Mouse (Mus musculus) natural killer cell, adult 2 months (primary cell): ENCODE data around the gene Adcy2.

Experiments used
- DNase-seq, 2 experiments: peaks; one replicate each; pipeline ENCODE4 v3.0.0; 2022; ENCODE audit warnings: low spot score in 2 of 2

Gene Adcy2

DNA sequence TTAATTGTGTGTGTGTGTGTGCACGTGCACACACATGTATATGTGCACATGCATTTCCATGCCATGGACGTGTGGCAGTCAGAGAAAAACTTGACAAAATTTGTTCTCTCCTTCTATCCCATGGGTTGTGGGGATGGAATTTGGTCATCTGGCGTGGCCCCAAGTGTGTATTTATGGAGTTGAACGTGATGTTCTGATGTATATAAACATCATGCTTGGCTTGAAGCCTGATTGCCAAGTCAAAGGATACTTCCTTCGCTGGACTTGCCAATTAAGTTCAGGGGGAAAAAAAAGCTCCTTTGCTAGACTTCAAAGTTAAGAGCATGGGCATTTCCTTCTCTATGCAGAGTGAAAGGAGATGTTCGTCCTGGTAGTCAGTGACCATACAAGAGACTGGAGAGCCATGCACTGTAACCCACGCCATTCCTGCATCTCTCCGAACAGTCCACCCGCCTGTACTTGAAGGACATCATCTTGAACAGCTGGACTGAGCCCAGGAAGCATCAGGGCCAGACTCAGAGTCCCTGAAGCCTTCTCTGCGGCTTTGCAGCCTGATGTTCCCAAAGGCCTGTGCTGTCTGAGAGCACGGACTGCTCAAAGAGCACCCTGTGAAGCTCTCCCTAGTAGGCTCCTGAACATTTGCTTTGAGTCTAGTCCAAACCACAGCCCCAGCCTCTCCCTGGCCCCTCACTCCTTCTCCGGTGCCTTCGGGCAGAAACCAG, 178.3 kb downstream of the Adcy2 start:
- DNase-seq = no peak

- no peak for DNase-seq
Measured at GRCm38 (mm10) chr13:68815704-68816477, 183.4 kb downstream of the Adcy2 start.

DNA sequence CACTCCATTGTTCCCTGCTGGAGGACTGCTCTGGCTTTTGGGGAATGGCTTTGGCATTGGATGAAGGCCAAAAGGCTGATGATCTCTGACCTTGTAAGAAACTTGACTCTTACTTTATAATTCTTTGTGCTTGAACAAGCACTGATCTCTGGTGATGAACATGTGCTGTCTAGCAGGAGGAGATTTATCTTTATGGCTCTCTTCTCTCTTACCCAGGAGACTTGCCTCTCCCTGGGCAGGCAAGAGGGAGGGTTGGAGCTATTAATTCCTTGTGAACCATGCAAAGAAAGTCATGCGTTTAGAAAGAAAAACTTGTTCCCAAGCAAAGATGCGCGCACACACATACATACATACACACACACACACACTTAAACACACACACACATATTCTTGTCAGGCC, 188.2 kb downstream of the Adcy2 start:
- DNase-seq = no peak

- no peak for DNase-seq
Measured at GRCm38 (mm10) chr13:68799777-68800176, 199.6 kb downstream of the Adcy2 start.

- no peak for DNase-seq
Measured at GRCm38 (mm10) chr13:68793286-68793685, 206.1 kb downstream of the Adcy2 start.

DNA sequence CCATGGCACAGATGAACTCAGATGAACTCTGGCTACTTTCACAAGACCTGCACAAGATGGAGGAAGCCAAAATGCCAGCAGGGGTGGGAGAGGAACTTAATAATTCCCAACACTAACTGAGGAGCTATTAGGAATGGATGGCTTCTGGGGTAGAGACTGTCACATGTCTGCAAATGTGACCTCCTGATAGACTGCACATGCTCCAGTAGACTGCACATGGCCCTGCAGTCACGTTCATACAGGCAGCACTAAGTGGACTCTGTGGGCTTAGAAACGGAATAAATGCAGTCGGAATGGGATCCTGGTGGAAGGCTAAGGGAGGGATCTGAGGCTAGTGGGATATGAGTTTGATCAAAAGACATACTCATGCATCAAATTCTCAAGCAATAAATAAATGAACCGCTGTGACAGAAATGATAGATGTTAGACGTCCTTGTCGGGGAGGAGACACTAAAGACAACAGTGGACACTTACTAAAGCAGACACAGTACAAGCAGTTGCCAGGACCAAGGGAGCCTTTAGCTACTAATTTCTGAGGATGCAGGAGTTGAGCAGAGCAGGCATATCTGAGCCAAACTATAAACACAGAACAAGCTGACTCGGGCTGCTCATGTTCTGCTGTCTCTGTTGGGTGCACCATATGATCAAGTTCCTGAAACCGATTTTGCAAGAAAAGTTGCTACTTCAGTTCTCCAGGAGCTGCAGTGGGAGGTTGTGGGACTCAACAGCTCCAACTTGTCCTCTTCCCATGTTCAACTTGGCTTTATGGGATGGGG, 211.9 kb downstream of the Adcy2 start:
- no peak for DNase-seq

- DNase-seq = no peak
Measured at GRCm38 (mm10) chr13:68783096-68783495, 216.2 kb downstream of the Adcy2 start.

DNA sequence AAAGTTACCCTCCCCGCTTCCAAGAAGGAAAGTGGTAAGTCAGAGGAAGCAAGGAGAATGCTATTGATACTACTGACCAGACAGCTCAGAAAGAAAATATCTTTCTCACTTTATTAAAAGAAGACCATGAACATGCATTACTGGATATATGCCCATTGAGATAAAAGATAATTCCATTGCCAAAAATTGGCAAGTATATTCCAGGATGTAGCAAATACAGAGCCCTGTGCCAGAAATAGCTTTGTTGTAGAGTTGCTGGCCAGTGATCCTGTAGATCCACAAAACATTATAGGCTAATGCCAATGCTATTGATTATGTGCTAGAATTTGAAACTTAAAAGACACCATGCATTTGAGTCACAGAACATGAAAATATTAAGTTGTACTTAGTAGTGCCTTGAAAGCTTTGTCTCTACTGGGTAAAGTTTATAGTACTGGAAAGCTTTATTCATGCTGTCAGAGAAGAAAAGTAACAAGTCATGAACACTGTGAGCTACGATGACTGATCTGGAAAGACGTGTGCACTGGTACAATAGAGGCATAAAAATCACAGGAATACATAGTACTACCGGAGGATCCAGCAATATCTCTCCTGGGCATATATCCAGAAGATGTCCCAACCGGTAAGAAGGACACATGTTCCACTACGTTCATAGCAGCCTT, 221.2 kb downstream of the Adcy2 start:
- DNase-seq = no peak

DNA sequence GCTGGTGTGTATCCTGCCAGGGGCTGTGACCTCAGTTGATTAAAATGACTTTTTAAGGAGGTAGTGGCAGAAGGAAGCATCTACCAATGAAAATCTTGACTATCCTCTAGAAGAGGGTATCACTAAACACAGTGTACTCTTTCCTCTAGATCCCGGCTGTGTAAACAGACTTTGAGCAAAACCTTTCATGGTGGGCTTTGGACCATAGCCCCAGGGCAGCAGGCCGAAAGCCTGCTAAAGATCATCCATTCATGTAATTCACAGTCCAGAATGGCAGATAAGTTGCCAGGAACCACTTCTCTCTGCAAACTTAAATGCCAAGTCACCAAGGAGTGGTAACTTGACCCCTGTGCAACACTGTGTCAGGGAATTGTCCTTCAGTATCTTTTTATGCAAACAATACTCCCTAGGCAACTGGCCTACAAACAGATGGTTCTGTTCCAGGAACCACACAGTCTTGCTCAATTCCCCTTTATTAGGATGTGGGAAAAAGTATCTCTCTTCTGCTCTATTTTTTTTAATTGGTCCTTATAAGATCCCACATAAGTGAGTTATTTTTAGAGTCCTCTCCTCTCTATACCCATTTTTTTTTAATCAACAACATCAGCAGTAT, 225.6 kb downstream of the Adcy2 start:
- no peak for DNase-seq

- DNase-seq = no peak
Measured at GRCm38 (mm10) chr13:68768588-68768987, 230.8 kb downstream of the Adcy2 start.

DNA sequence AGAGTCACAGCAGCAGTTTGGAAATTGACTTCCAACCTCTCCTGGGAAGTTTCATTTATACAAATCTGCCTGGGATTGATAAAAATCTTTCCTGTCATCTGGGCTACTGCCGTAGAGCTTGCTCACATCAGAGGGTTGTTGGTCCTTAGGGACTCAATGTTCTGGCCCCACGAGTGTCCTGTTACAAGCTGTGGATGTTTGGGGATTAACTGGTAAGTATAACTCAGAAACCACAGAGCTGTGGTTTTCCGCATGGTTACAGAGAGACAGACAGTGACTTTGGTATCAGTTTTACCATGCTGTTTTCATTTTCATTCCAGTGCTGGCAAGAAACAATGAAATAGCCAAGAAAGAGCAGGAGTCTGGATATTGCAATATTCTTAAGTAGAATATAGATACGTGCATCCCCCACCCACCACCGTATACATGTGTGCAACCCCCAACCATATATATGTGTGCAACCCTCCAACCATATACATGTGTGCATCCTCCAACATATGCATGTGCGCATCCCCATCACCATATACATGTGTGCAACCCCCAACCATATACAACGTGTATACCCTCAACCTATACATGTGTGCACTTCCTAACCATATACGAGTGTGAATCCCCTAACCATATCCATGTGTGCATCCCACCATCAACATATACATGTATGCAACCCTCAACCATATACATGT, 233.3 kb downstream of the Adcy2 start:
- DNase-seq = no peak

- DNase-seq = no peak
Measured at GRCm38 (mm10) chr13:68764614-68765013, 234.7 kb downstream of the Adcy2 start.

GRCm38 (mm10) chr13:68749801-68750200, 249.5 kb downstream of the Adcy2 start:
- no peak for DNase-seq

DNA sequence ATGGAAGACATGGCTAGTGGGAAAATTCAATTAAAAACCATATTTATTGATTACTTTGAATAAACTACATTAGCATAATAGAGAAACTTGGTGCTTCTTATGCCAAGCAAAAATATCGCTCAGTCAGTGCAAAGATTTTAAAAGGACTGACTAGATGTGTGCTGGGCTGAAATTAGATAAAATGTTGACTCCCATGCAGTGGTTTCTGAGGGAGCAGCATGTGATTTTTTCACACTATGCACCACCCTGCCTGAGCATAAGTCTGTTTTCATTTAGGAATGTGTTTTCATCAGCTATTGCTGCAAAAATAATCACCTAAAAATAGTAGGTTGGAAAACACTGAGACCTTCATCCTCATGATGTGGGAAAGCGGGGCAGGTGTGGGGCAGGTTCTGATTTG, 250.0 kb downstream of the Adcy2 start:
- DNase-seq = no peak

GRCm38 (mm10) chr13:68745426-68745825, 253.9 kb downstream of the Adcy2 start:
- DNase-seq = no peak

DNA sequence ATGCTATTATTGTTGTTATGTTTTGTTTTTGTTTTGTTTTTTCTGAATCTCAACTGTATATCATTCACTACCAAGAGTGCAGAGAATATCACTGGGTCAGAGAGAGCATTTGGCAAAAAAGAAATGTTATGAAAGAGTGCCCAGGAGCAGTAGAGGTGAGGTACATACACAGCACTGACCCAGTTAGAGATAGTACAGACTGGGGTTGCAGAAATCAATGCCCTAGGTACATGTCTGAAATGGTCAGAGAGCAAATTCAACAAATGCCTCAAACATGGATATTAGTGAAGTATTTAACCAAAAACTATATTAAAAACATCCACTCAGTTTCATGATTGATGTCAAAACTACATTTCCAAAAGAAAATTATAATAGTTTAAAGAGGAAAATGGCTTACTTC, 286.7 kb downstream of the Adcy2 start:
- no peak for DNase-seq

- DNase-seq = no peak
Measured at GRCm38 (mm10) chr13:68707296-68707747, 292.0 kb downstream of the Adcy2 start.

DNA sequence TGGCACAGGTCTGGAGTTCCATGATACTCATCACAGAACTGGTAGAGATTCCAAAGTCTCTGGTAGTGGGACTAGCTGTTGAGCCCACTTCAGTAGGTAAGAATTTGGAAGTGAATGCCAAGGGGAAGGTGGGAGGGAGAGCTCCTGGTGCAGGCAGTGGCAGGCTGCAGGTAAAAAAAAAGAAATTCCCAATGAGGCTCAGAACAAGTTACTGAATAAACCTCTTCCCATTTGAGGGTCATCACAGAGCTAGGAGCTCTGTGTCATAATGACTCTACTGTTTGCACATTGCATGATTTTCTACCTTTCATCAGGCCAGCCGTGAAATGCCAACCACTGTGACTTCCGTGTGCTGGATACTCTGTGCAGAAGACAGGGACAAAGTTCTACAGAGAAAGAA, 314.4 kb downstream of the Adcy2 start:
- no peak for DNase-seq

GRCm38 (mm10) chr13:68680429-68680828, 318.9 kb downstream of the Adcy2 start:
- DNase-seq = no peak

DNA sequence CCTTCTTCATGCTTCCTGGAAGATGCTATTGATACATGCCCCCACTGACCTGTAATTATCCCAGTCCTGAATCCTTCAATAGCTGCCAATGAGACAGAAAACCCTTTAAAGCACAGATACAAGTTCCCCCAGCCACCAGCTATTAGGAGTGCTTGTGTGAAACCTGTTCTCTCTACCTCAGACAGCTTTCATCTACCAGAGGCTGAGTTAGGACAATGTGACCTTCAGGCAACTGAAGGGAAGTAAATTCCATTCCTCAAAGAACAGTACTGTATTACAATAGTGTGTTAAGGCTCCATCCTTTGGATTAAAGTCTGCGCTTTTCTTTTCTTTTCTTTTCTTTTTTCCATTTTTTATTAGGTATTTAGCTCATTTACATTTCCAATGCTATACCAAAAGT, 356.6 kb downstream of the Adcy2 start:
- no peak for DNase-seq

DNA sequence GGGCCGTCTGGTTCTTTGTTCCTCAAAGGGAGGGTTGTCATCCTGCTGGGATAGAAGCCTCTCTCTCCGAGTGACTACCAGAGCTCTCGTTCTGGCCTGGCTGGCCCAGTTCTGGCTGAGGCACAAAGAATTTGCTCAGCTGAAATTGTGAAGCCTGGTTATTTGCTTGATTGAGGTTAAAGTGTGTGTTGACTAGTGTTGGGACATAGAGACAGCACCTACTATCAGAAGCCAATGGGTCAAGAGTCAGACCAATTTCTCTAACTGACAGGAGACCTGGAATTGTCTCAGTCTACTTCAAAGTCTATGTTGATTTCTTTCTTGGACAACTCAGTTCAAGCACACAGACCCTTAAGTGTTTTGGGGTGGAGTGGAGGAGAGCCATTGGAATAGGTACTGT, 372.3 kb downstream of the Adcy2 start:
- no peak for DNase-seq
